Mouse (Mus musculus): Measurements from ENCODE around the gene Ddx46.

DNA sequence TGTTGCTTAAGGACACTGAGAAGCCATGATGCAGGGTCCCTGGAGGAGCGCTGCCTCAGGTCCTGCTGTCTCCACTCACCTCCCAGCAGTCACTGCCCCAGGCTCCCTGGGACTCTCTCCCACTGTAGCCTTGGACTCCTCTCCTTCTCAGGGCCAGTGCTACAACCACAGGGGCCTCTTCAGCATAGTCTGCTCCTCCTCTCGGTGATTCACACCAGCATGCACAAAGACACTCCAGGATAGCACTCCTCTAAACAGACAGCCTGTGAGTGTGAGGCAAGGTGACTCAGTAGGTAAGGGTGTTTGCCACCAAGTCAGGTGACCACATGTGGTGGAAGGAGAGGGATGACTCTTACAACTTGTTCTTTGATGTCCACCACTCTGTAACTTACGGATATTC, 30.2 kb upstream of the Ddx46 start:
- TF ChIP-seq CTCF (IDR thresholded peaks at IDR 0.05; ENCODE audit: insufficient read depth, low read depth, low read length), result no peak
- TF ChIP-seq POLR2A (IDR thresholded peaks at IDR 0.05; ENCODE audit: insufficient read depth, low read depth, low read length), result no peak
